Mouse (Mus musculus): Measurements from ENCODE around the gene Capn9.

- TF ChIP-seq CTCF (IDR thresholded peaks at IDR 0.05; ENCODE audit: insufficient read depth, low read length) (no peak), POLR2A (IDR thresholded peaks at IDR 0.05; ENCODE audit: borderline replicate concordance, extremely low read depth, low read depth, low read length) (no peak)
Measured at GRCm38 (mm10) chr8:124633001-124633703, 57.2 kb downstream of the Capn9 start.

Data from lung, adult 2 months (tissue).